ENCODE assay signal across 23 mouse cellular contexts in genomic region chr16:96724591-96724990, GRCm38 (mm10).
DNase-seq lines count a peak whose midpoint lies in the region; ATAC-seq lines count a peak whose summit lies in the region.
"Had no signal": no experiment of that assay in that cellular context is flagged by ENCODE, and none has a peak within 500 bp of the region (broad histone marks: within the 10 kb centered on the region; RNA-seq: fewer than 3 reads in every experiment).

No protein-coding gene starts in this region.

- H3K9me3 ChIP-seq in hindbrain, embryonic 14.5 days (ENCODE audit: control insufficient read depth, low read length): no peaks in the 10 kb centered on the region
- H3K9me3 ChIP-seq in hindbrain, embryonic 16.5 days (ENCODE audit: control insufficient read depth, low read length): no peaks in the 10 kb centered on the region
- H3K9me3 ChIP-seq in neural tube, embryonic 13.5 days: no peaks in the 10 kb centered on the region
- H3K9me3 ChIP-seq in neural tube, embryonic 15.5 days (replicated peaks): no peaks in the 10 kb centered on the region
- no peaks in the 10 kb centered on the region for H3K9me3 ChIP-seq in heart, embryonic 10.5 days
- H3K9me3 ChIP-seq: embryonic facial prominence, embryonic 10.5 days; embryonic facial prominence, embryonic 15.5 days; forebrain, embryonic 15.5 days; heart, embryonic 13.5 days; intestine, embryonic 15.5 days; limb, embryonic 13.5 days; lung, embryonic 15.5 days had no signal

- H3K4me2 ChIP-seq in hindbrain, embryonic 14.5 days (replicated peaks): no peak overlapping the region
- H3K4me2 ChIP-seq in hindbrain, embryonic 16.5 days (ENCODE audit: low read length): no peak overlapping the region
- no peak overlapping the region for H3K4me2 ChIP-seq in neural tube, embryonic 13.5 days
- H3K4me2 ChIP-seq in neural tube, embryonic 15.5 days: no peak overlapping the region
- H3K4me2 ChIP-seq: embryonic facial prominence, embryonic 15.5 days; forebrain, embryonic 15.5 days; heart, embryonic 13.5 days; intestine, embryonic 15.5 days; limb, embryonic 13.5 days; liver, embryonic 11.5 days; lung, embryonic 15.5 days had no signal

- WGBS in hindbrain, embryonic 14.5 days: 51% methylated on average over 5 of the region's 5 CpGs
- 44% methylated on average over 5 of the region's 5 CpGs for WGBS in hindbrain, embryonic 16.5 days
- 61% methylated on average over 5 of the region's 5 CpGs for WGBS in neural tube, embryonic 13.5 days
- 54% methylated on average over 5 of the region's 5 CpGs for WGBS in neural tube, embryonic 15.5 days
- 76% methylated on average over 5 of the region's 5 CpGs for WGBS in heart, embryonic 10.5 days

- H3K9ac ChIP-seq in hindbrain, embryonic 14.5 days: no peak overlapping the region
- H3K9ac ChIP-seq in hindbrain, embryonic 16.5 days (ENCODE audit: low read depth, low read length): no peak overlapping the region
- H3K9ac ChIP-seq in neural tube, embryonic 13.5 days: no peak overlapping the region
- H3K9ac ChIP-seq in neural tube, embryonic 15.5 days (replicated peaks): no peak overlapping the region
- H3K9ac ChIP-seq: embryonic facial prominence, embryonic 15.5 days; forebrain, embryonic 15.5 days; heart, embryonic 13.5 days; intestine, embryonic 15.5 days; limb, embryonic 13.5 days; lung, embryonic 15.5 days had no signal

- H3K27me3 ChIP-seq in hindbrain, embryonic 14.5 days (ENCODE audit: control insufficient read depth, insufficient read depth, low read length): no peaks in the 10 kb centered on the region
- no peaks in the 10 kb centered on the region for H3K27me3 ChIP-seq in hindbrain, embryonic 16.5 days (replicated peaks; ENCODE audit: control insufficient read depth, insufficient read depth, low read length)
- H3K27me3 ChIP-seq in neural tube, embryonic 13.5 days: no peaks in the 10 kb centered on the region
- H3K27me3 ChIP-seq in neural tube, embryonic 15.5 days (replicated peaks): no peaks in the 10 kb centered on the region
- H3K27me3 ChIP-seq in heart, embryonic 10.5 days (ENCODE audit: insufficient read depth, poor library complexity, severe bottlenecking): 0 out of 2 replicates have a peak, but pooled peaks cover 10% of the 10 kb centered on the region
- H3K27me3 ChIP-seq: embryonic facial prominence, embryonic 15.5 days; forebrain, embryonic 15.5 days; heart, embryonic 13.5 days; intestine, embryonic 15.5 days; lung, embryonic 15.5 days had no signal

- H3K36me3 ChIP-seq in hindbrain, embryonic 14.5 days (replicated peaks; ENCODE audit: control insufficient read depth, insufficient read depth): no peaks in the 10 kb centered on the region
- H3K36me3 ChIP-seq in hindbrain, embryonic 16.5 days (ENCODE audit: control insufficient read depth, insufficient read depth, low read length): no peaks in the 10 kb centered on the region
- no peaks in the 10 kb centered on the region for H3K36me3 ChIP-seq in neural tube, embryonic 13.5 days
- no peaks in the 10 kb centered on the region for H3K36me3 ChIP-seq in neural tube, embryonic 15.5 days
- H3K36me3 ChIP-seq in heart, embryonic 10.5 days: no peaks in the 10 kb centered on the region
- H3K36me3 ChIP-seq: embryonic facial prominence, embryonic 10.5 days; embryonic facial prominence, embryonic 15.5 days; forebrain, embryonic 15.5 days; heart, embryonic 13.5 days; intestine, embryonic 15.5 days; limb, embryonic 13.5 days; lung, embryonic 15.5 days had no signal

- ATAC-seq in hindbrain, embryonic 14.5 days (ENCODE audit: low FRiP score): no peak
- no peak for ATAC-seq in hindbrain, embryonic 16.5 days
- no peak for ATAC-seq in neural tube, embryonic 13.5 days (ENCODE audit: low read depth)
- ATAC-seq in neural tube, embryonic 15.5 days (ENCODE audit: low FRiP score): no peak
- ATAC-seq: intestine, embryonic 15.5 days had no signal

- peaks cover 42% of the 10 kb centered on the region for H3K4me1 ChIP-seq in hindbrain, embryonic 14.5 days (replicated peaks; ENCODE audit: control insufficient read depth, insufficient read depth, low read length)
- H3K4me1 ChIP-seq in hindbrain, embryonic 16.5 days (ENCODE audit: control insufficient read depth, insufficient read depth, low read depth, low read length): peaks cover 26% of the 10 kb centered on the region
- H3K4me1 ChIP-seq in neural tube, embryonic 13.5 days (replicated peaks): peaks cover 37% of the 10 kb centered on the region
- peaks cover 46% of the 10 kb centered on the region for H3K4me1 ChIP-seq in neural tube, embryonic 15.5 days
- no peaks in the 10 kb centered on the region for H3K4me1 ChIP-seq in heart, embryonic 10.5 days
- H3K4me1 ChIP-seq: embryonic facial prominence, embryonic 10.5 days; embryonic facial prominence, embryonic 15.5 days; heart, embryonic 13.5 days; intestine, embryonic 15.5 days; lung, embryonic 15.5 days had no signal

- H3K4me3 ChIP-seq in hindbrain, embryonic 14.5 days (replicated peaks; ENCODE audit: low read length): no peak overlapping the region
- H3K4me3 ChIP-seq in hindbrain, embryonic 16.5 days (ENCODE audit: low read length): no peak overlapping the region
- no peak overlapping the region for H3K4me3 ChIP-seq in neural tube, embryonic 13.5 days
- no peak overlapping the region for H3K4me3 ChIP-seq in neural tube, embryonic 15.5 days (replicated peaks)
- H3K4me3 ChIP-seq in heart, embryonic 10.5 days: no peak overlapping the region
- H3K4me3 ChIP-seq: embryonic facial prominence, embryonic 10.5 days; embryonic facial prominence, embryonic 15.5 days; forebrain, embryonic 15.5 days; heart, adult 2 months; heart, embryonic 13.5 days; intestine, embryonic 15.5 days; limb, embryonic 13.5 days; lung, embryonic 15.5 days had no signal

- DNase-seq in hindbrain, embryonic 14.5 days (ENCODE audit: low spot score): no peak
- DNase-seq in neural tube, embryonic 10.5 days (ENCODE audit: extremely low spot score, low spot score): no peak
- no peak for DNase-seq in gastrocnemius, postnatal 36 days
- DNase-seq in heart, embryonic 10.5 days (ENCODE audit: low spot score): no peak
- DNase-seq: adrenal gland, postnatal 25 days; cerebellum, adult 2 months; cerebellum, postnatal 14 days; heart, adult 2 months; kidney, adult 2 months; kidney, postnatal 4 days; thymus, adult 2 months; thymus, postnatal 36 days had no signal

- intact Hi-C loops in gastrocnemius, postnatal 36 days (cut with DNase I): no loop called here

- peak overlapping the region; percentile 80 for H3K27ac ChIP-seq in hindbrain, embryonic 14.5 days
- H3K27ac ChIP-seq in hindbrain, embryonic 16.5 days (ENCODE audit: low read depth, low read length): no peak overlapping the region
- 0 out of 2 replicates have a peak overlapping the region, but pooled peaks have one; percentile 42 for H3K27ac ChIP-seq in neural tube, embryonic 13.5 days (replicated peaks)
- peak overlapping the region; percentile 54; the same call in 1 of the 2 replicates for H3K27ac ChIP-seq in neural tube, embryonic 15.5 days (replicated peaks)
- H3K27ac ChIP-seq in heart, embryonic 10.5 days: no peak overlapping the region
- H3K27ac ChIP-seq: embryonic facial prominence, embryonic 10.5 days; embryonic facial prominence, embryonic 15.5 days; heart, adult 2 months; heart, embryonic 13.5 days; intestine, embryonic 15.5 days; limb, embryonic 13.5 days; lung, embryonic 15.5 days had no signal

Comparison
In these comparisons a context has a peak if more than half of its experiments do, and no peak if none do; other contexts are left out.
1. H3K27ac ChIP-seq: peak in hindbrain, embryonic 14.5 days (single experiment), neural tube, embryonic 13.5 days (single experiment) and neural tube, embryonic 15.5 days (single experiment); none in hindbrain, embryonic 16.5 days (single experiment) and heart, embryonic 10.5 days (single experiment).